Mouse (Mus musculus) ES-Bruce4 (cell line): ENCODE measurements around the gene Dst. TPM values are rescaled to one million over a fixed set of nuclear protein-coding genes. Genes with fewer than 3 reads are reported as not detected.

Experiments used
- H3K27ac ChIP-seq: 2 replicates; pipeline ENCODE4 v1.5.1; 2012; ENCODE audit warnings: low read length, inconsistent platforms; ENCODE audit not compliant: insufficient read depth
- H3K27me3 ChIP-seq: 2 replicates; pipeline ENCODE4 v1.6.1; 2012; ENCODE audit warnings: mild to moderate bottlenecking, low read length, inconsistent platforms; ENCODE audit not compliant: control insufficient read depth, poor library complexity, insufficient read depth, severe bottlenecking
- H3K36me3 ChIP-seq: 2 replicates; pipeline ENCODE4 v1.6.1; 2012; ENCODE audit warnings: inconsistent platforms, mild to moderate bottlenecking, low read length, moderate library complexity; ENCODE audit not compliant: control insufficient read depth, poor library complexity, insufficient read depth, severe bottlenecking
- H3K4me1 ChIP-seq: one replicate; pipeline ENCODE4 v1.8.1; 2011; ENCODE audit warnings: low read length; ENCODE audit not compliant: control insufficient read depth, insufficient read depth
- H3K4me3 ChIP-seq: 2 replicates; pipeline ENCODE4 v1.5.1; 2011; ENCODE audit warnings: low read depth, mild to moderate bottlenecking, low read length
- H3K9ac ChIP-seq: 2 replicates; pipeline ENCODE4 v1.6.1; 2012; ENCODE audit warnings: low read depth, mild to moderate bottlenecking, inconsistent platforms; ENCODE audit not compliant: poor library complexity, severe bottlenecking
- H3K9me3 ChIP-seq: replicated peaks from 2 replicates; pipeline ENCODE4 v1.6.1; 2012; ENCODE audit warnings: mild to moderate bottlenecking, low read length, inconsistent platforms; ENCODE audit not compliant: control insufficient read depth, poor library complexity, insufficient read depth, severe bottlenecking
- CTCF ChIP-seq: IDR thresholded peaks from one replicate; pipeline ENCODE4 v1.8.1; 2011; ENCODE audit warnings: low read depth, low read length
- EP300 ChIP-seq: IDR thresholded peaks from 2 replicates; pipeline ENCODE4 v1.6.1; 2011; ENCODE audit warnings: low read depth, low read length; ENCODE audit not compliant: insufficient read depth
- POLR2A ChIP-seq: IDR thresholded peaks from one replicate; pipeline ENCODE4 v1.8.1; 2011; ENCODE audit warnings: low read length; ENCODE audit not compliant: insufficient read depth
- polyA plus RNA-seq: library from polyadenylated mRNA; stranded (reverse); fragments of >200 nt; gene quantifications from 2 replicates; pipeline ENCODE4 v1.2.4, GENCODE M21; 2011; ENCODE audit warnings: low read depth; ENCODE audit not compliant: missing spikeins, insufficient read depth, insufficient read length

Dst gene
- polyA plus RNA-seq, 1 experiment, result 296 TPM

- Histone ChIP-seq H3K27ac (no peak overlapping the region), H3K4me1 (peaks cover 2% of the 10 kb centered on the region), H3K27me3 (no peaks in the 10 kb centered on the region; the same call in 1 of the 2 replicates), H3K9me3 (no peaks in the 10 kb centered on the region), H3K9ac (no peak overlapping the region), H3K4me3 (no peak overlapping the region), H3K36me3 (peaks cover 10% of the 10 kb centered on the region)
- no peak for TF ChIP-seq EP300
- no peak for TF ChIP-seq CTCF
- TF ChIP-seq POLR2A, result no peak
Observed at GRCm38 (mm10) chr1:33911589-33911988, 3.6 kb downstream of the Dst start.

- no peaks in the 10 kb centered on the region for H3K9me3 ChIP-seq
- H3K9ac ChIP-seq, result no peak overlapping the region
- H3K27me3 ChIP-seq, result no peaks in the 10 kb centered on the region; the same call in 1 of the 2 replicates
- H3K4me1 ChIP-seq, result no peaks in the 10 kb centered on the region
- TF ChIP-seq CTCF, result no peak
- TF ChIP-seq POLR2A, result no peak
- no peak for TF ChIP-seq EP300
- no peak overlapping the region for H3K27ac ChIP-seq
- H3K4me3 ChIP-seq, result no peak overlapping the region
- H3K36me3 ChIP-seq, result peaks cover 12% of the 10 kb centered on the region
Observed at GRCm38 (mm10) chr1:33916554-33916953, 8.5 kb downstream of the Dst start.

- no peak overlapping the region for H3K9ac ChIP-seq
- no peaks in the 10 kb centered on the region; the same call in 1 of the 2 replicates for H3K36me3 ChIP-seq
- H3K4me3 ChIP-seq, result no peak overlapping the region
- no peaks in the 10 kb centered on the region for H3K9me3 ChIP-seq
- no peaks in the 10 kb centered on the region for H3K27me3 ChIP-seq
- no peak overlapping the region for H3K27ac ChIP-seq
- TF ChIP-seq CTCF, result no peak
- no peak for TF ChIP-seq EP300
- TF ChIP-seq POLR2A, result no peak
- H3K4me1 ChIP-seq, result no peaks in the 10 kb centered on the region
Observed at GRCm38 (mm10) chr1:33922975-33923374, 14.9 kb downstream of the Dst start.

GRCm38 (mm10) chr1:33925283-33925682 is 17.3 kb downstream of the Dst start:
- TF ChIP-seq CTCF (no peak), POLR2A (no peak), EP300 (peak; percentile 93)
- Histone ChIP-seq H3K9ac (no peak overlapping the region), H3K27me3 (no peaks in the 10 kb centered on the region), H3K9me3 (no peaks in the 10 kb centered on the region), H3K27ac (no peak overlapping the region; the same call in 1 of the 2 replicates), H3K4me1 (no peaks in the 10 kb centered on the region), H3K36me3 (peaks cover 5% of the 10 kb centered on the region; the same call in 1 of the 2 replicates), H3K4me3 (no peak overlapping the region)

- Histone ChIP-seq H3K27ac (peak overlapping the region; percentile 76), H3K9ac (0 out of 2 replicates have a peak overlapping the region, but pooled peaks have one; percentile 45), H3K9me3 (no peaks in the 10 kb centered on the region), H3K27me3 (no peaks in the 10 kb centered on the region), H3K4me1 (no peaks in the 10 kb centered on the region), H3K36me3 (peaks cover 5% of the 10 kb centered on the region; the same call in 1 of the 2 replicates), H3K4me3 (no peak overlapping the region)
- TF ChIP-seq POLR2A (no peak), CTCF (no peak), EP300 (no peak)
Observed at GRCm38 (mm10) chr1:33927466-33927865, 19.4 kb downstream of the Dst start.

GRCm38 (mm10) chr1:33931791-33932190 is 23.8 kb downstream of the Dst start:
- Histone ChIP-seq H3K27ac (no peak overlapping the region), H3K36me3 (peaks cover 5% of the 10 kb centered on the region; the same call in 1 of the 2 replicates), H3K27me3 (no peaks in the 10 kb centered on the region), H3K4me1 (no peaks in the 10 kb centered on the region), H3K9ac (no peak overlapping the region), H3K9me3 (no peaks in the 10 kb centered on the region), H3K4me3 (no peak overlapping the region)
- TF ChIP-seq POLR2A (no peak), EP300 (no peak), CTCF (no peak)
